Mouse (Mus musculus) cerebellum, adult 2 months (tissue): ENCODE data around the gene B4galnt2.

ENCODE experiments used
- CTCF ChIP-seq: fragments of 200-500 bp; IDR thresholded peaks from 2 replicates; pipeline ENCODE4 v1.5.1; 2011; ENCODE audit warnings: low read depth, mild to moderate bottlenecking, control low read depth, low read length, moderate library complexity, borderline replicate concordance; ENCODE audit not compliant: insufficient read depth
- POLR2A ChIP-seq: fragments of 200-500 bp; IDR thresholded peaks from 2 replicates; pipeline ENCODE4 v1.6.1; 2011; ENCODE audit warnings: low read length, control low read depth, borderline replicate concordance; ENCODE audit not compliant: insufficient read depth

GRCm38 (mm10) chr11:95939828-95940507 lies 25.3 kb upstream of the B4galnt2 start:
- TF ChIP-seq POLR2A = no peak
- no peak for TF ChIP-seq CTCF
